Mouse (Mus musculus) testis, adult 2 months (tissue): ENCODE data around the gene Epha1. TPM values are rescaled to one million over a fixed set of nuclear protein-coding genes. Genes with fewer than 3 reads are reported as not detected.
A peak's percentile ranks its signal among the peaks of the same experiment; 100 is the strongest.

Experiments
- H3K27ac ChIP-seq: fragments of 200-500 bp; 2 replicates; pipeline ENCODE4 v1.5.1; 2012; ENCODE audit warnings: low read depth, low read length; ENCODE audit not compliant: control insufficient read depth, insufficient read depth
- H3K27me3 ChIP-seq: fragments of 200-500 bp; 2 replicates; pipeline ENCODE4 v1.6.1; 2012; ENCODE audit warnings: mild to moderate bottlenecking, low read length, moderate library complexity; ENCODE audit not compliant: control insufficient read depth, insufficient read depth
- H3K36me3 ChIP-seq: fragments of 200-500 bp; 2 replicates; pipeline ENCODE4 v1.6.1; 2012; ENCODE audit warnings: mild to moderate bottlenecking, low read length; ENCODE audit not compliant: control insufficient read depth, insufficient read depth
- H3K4me1 ChIP-seq: fragments of 200-500 bp; 2 replicates; pipeline ENCODE4 v1.6.1; 2012; ENCODE audit warnings: low read length; ENCODE audit not compliant: control insufficient read depth, insufficient read depth
- H3K4me3 ChIP-seq: fragments of 200-500 bp; 2 replicates; pipeline ENCODE4 v1.5.1; 2012; ENCODE audit warnings: low read depth, mild to moderate bottlenecking, low read length, moderate library complexity, mixed read lengths; ENCODE audit not compliant: control insufficient read depth
- CTCF ChIP-seq: fragments of 200-500 bp; IDR thresholded peaks from 2 replicates; pipeline ENCODE4 v1.5.1; 2012; ENCODE audit warnings: low read depth, mild to moderate bottlenecking, inconsistent platforms, low read length, moderate library complexity; ENCODE audit not compliant: control insufficient read depth, insufficient read depth, insufficient replicate concordance
- POLR2A ChIP-seq: fragments of 200-500 bp; IDR thresholded peaks from 2 replicates; pipeline ENCODE4 v1.6.1; 2012; ENCODE audit warnings: low read depth, mild to moderate bottlenecking, inconsistent platforms, low read length, moderate library complexity; ENCODE audit not compliant: control insufficient read depth
- polyA plus RNA-seq: library from polyadenylated mRNA; depleted of rRNA; stranded (reverse); fragments of >200 nt; gene quantifications from 2 replicates; pipeline ENCODE4 v1.2.3, GENCODE M21; 2012

Gene Epha1
- polyA plus RNA-seq, 1 experiment = 0.30 TPM

DNA sequence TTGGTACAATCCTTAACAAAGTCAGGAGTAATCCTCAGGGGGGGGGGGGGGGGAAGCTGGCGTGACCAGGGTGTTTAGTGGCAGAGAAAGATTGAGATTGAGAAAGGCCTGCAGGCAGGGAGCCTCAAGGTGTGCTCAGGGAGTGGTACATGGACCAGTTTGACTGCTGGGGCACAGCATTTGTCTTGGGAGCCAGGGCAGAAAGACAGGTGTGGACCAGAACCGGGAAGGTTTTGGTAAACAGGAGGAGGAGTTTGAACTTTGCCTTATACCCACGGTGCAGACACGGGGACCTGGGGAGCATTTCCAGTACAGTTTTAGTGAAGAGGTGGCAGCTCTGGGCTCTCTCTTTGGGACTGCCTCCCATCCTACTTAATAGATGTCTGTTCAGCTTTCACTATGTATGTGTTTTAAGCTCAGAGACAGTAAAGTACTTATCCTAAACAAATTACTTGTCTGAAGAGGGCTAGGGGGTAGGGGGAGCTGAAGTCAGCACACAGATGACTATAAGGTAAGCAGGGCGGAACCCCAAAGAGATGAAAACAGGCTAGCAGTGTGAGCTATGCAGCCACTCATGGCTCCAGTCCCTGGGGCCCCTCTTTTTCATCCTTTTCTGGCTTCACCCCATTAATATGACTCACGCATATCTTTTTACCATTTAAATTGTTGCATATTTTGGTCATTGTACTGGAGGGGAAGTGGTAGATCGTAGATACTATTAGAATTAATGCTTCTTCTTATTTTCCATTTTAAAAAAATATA, 782 bp upstream of the Epha1 start:
- H3K27me3 ChIP-seq = no peaks in the 10 kb centered on the region
- no peaks in the 10 kb centered on the region for H3K36me3 ChIP-seq
- H3K4me3 ChIP-seq = peak overlapping the region; percentile 22; the same call in 1 of the 2 replicates
- TF ChIP-seq POLR2A = no peak
- no peak for TF ChIP-seq CTCF
- H3K27ac ChIP-seq = no peak overlapping the region
- H3K4me1 ChIP-seq = peaks cover 10% of the 10 kb centered on the region

DNA sequence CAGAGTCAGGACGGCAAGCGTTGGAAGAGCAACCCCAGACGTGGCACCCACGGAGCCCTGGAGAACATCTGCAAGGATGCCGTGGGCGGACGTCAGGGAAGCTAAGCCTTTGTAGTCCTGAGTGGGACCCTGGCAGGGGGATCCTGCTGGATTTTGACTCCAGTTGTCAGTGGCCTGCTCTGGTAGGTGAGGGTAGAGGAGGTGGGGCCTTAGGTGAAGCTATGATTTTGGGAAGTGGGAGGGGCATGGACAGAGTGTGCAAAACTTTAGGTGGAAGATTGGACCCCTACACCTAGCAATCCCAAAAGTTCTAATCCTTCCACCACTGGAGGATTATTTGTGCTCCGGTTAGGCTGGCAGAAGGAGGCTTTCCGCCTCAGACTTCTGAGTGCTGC, 650 bp downstream of the Epha1 start:
- Histone ChIP-seq H3K36me3 (no peaks in the 10 kb centered on the region), H3K4me3 (peak overlapping the region; percentile 49; the same call in 1 of the 2 replicates), H3K4me1 (peaks cover 10% of the 10 kb centered on the region), H3K27me3 (no peaks in the 10 kb centered on the region), H3K27ac (no peak overlapping the region)
- TF ChIP-seq POLR2A = no peak
- TF ChIP-seq CTCF = no peak

DNA sequence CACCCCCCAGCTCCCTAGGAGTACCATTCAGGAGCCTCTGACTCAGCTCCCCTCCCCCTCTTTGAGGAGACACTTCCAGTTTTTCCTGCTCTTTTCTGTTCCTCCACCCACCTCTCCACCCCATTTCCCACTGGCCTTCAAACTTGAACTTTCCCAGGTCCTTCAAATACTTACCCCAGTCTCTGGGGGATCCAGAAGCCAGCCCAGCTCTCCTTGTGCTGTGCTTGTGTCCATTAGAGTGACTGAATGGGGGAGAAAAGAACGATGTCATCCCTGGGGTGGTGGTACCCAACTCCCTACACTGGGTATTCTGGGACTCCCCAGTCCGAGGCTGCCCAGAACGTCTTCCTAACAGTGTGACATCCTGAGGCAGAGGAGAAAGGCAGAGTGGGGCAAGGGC, 1.1 kb downstream of the Epha1 start:
- no peaks in the 10 kb centered on the region for H3K36me3 ChIP-seq
- no peak overlapping the region for H3K27ac ChIP-seq
- TF ChIP-seq CTCF (no peak), POLR2A (no peak)
- H3K27me3 ChIP-seq = no peaks in the 10 kb centered on the region
- peaks cover 10% of the 10 kb centered on the region for H3K4me1 ChIP-seq
- H3K4me3 ChIP-seq = no peak overlapping the region

DNA sequence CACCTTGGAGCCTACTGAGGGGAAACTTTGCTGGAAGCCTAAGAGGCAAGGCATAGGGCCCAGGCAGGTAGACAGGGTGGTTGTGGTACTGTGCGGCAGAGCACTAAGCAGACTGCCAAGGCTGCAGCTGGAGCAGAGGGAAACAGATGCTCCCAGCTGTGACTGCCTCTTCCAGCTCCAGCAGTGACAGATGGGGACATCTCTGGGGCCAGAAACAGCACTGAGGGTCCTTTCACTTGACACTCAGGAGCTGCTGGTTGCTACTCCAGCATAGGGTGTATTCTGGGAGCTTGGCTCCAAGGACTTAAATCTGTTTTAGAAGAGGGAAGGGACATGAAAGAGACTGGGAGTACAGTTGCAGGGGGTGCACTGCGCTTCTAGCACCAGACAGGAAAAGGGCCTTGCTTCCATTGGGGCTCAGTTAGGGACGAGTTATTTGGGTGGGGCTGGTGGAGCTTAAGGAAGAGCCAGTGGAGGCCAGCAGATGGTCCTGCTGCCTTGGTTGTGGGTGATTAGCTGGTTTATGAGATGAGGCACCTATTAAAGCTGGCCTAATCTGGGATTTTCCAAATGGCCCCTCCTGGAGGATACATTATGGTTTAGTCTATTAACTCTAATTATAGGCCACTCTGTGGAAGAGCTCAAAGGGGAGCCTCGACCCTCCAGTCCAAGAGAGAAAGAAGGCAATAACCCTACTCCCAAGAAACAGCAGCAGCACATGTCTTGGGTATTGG, 2.3 kb downstream of the Epha1 start:
- Histone ChIP-seq H3K4me3 (no peak overlapping the region), H3K36me3 (no peaks in the 10 kb centered on the region), H3K27me3 (no peaks in the 10 kb centered on the region), H3K4me1 (peaks cover 10% of the 10 kb centered on the region), H3K27ac (no peak overlapping the region)
- TF ChIP-seq CTCF (no peak), POLR2A (no peak)

DNA sequence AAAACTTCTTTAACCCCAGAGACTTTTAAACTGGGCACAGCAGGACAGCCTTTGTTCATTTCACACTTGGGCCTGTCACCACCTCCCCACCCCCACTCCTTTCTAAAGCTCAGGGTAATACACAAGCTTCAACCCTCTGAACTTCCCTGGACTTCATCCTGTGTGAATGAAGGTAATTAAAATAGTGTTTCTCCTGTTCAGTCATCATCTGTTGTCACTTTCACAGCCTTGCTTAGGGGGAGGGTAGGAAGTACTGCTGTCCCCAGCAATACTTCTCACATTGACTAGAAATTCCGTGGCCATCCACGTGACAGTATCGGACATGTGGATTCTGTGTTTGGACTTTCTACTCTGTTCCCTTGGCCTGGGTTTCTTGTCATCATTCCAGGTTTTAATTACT, 3.2 kb downstream of the Epha1 start:
- no peaks in the 10 kb centered on the region for H3K27me3 ChIP-seq
- H3K4me1 ChIP-seq = peaks cover 10% of the 10 kb centered on the region
- H3K36me3 ChIP-seq = no peaks in the 10 kb centered on the region
- TF ChIP-seq CTCF (no peak), POLR2A (no peak)
- no peak overlapping the region for H3K27ac ChIP-seq
- H3K4me3 ChIP-seq = no peak overlapping the region

DNA sequence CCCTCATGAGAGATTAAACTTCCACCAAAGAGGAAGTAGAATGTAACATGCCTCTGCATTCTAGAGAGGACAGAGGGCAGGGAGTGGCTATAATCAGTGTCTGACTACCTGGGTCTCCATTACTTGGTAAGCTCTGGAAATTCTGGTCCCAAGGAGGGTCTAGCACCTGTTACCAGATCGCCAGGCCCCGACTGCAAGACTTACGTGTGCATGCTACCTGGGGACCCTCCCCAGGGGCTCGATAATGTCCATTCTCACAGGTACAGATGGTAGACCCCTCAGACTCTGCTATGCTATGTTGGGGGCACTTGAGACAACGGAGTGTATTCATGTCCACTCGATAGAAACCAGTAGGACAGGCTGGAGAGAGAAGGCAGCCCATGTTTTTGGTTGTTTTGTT, 7.9 kb downstream of the Epha1 start:
- Histone ChIP-seq H3K36me3 (no peaks in the 10 kb centered on the region), H3K4me3 (no peak overlapping the region), H3K27ac (no peak overlapping the region), H3K4me1 (peaks cover 6% of the 10 kb centered on the region), H3K27me3 (no peaks in the 10 kb centered on the region)
- TF ChIP-seq CTCF = no peak
- TF ChIP-seq POLR2A = no peak

DNA sequence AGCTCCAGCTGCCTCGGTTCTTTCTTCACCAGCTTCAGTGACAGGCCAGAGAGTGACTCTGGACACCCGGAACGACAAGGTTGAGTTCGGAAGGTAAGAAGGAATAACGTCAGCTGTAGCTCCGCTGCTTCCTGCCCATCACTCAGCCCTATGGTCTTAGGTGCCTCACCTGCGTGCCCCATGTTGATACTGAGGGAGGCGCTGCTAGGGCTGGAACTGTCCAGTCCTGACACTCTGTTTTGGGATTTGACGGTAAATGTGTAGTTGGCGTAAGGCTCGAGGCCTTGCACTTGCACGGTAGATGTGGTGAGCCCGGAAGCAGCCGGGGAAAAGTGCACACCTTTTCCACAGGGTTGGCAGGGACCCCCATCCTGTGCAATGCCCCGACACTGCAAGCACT, 8.5 kb downstream of the Epha1 start:
- H3K36me3 ChIP-seq = no peaks in the 10 kb centered on the region
- TF ChIP-seq CTCF (no peak), POLR2A (no peak)
- H3K27ac ChIP-seq = no peak overlapping the region
- no peaks in the 10 kb centered on the region for H3K27me3 ChIP-seq
- H3K4me3 ChIP-seq = no peak overlapping the region
- peaks cover 7% of the 10 kb centered on the region for H3K4me1 ChIP-seq
